Mouse (Mus musculus): Measurements from ENCODE around the gene Dgkz.

Dgkz gene

GRCm38 (mm10) chr2:91959544-91960410 lies 15.9 kb downstream of the Dgkz start:
- DNase-seq: peak; percentile 50 to 70

GRCm38 (mm10) chr2:91958701-91959457 lies 16.8 kb downstream of the Dgkz start:
- DNase-seq: peak; percentile 68 to 73

DNA sequence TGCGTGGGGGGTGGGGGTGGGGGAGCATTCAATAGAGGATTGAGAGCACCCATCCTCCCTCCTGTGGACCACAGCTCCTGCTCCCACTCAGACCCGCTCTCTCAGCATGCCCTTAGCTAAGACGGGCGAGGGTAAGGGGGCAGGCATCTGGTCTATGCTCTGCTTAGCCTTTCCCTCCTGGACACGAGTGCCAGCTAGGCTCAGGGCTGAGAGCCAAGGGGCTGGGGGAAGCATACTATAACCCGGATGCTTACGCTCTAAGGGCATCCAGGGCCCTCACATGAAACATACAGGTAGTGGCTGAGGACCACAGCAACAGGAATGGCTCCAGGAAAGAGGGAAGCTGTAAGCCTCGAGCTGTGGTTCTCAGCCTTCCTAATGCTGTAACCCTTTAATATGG lies 17.6 kb downstream of the Dgkz start:
- no peak for DNase-seq

GRCm38 (mm10) chr2:91957096-91957495 lies 18.6 kb downstream of the Dgkz start:
- DNase-seq: peak in 1 of 2 experiments; percentile 53

DNA sequence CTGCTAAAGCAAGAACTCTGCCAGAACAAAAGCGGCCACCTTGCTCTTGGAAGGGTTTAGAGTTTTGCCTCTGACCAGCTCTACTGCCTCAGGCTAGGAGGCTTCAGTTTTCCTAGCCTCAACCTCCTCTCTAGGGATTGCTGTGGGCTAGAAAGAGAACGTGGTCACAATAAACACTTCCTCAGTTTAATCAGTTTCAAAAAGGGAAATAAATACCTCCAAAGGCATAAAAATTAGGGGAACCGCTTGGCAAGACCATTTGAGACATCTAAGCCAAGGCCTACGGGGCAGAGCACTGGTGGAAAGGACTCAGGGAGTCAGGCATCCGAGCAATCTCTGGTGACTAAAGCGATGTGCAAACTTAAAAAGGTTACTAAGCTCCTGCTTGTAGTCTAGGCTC lies 19.8 kb downstream of the Dgkz start:
- DNase-seq: no peak

GRCm38 (mm10) chr2:91955121-91955591 lies 20.5 kb downstream of the Dgkz start:
- no peak for DNase-seq

GRCm38 (mm10) chr2:91953825-91954224 lies 21.8 kb downstream of the Dgkz start:
- peak; percentile 88 to 92 for DNase-seq

DNA sequence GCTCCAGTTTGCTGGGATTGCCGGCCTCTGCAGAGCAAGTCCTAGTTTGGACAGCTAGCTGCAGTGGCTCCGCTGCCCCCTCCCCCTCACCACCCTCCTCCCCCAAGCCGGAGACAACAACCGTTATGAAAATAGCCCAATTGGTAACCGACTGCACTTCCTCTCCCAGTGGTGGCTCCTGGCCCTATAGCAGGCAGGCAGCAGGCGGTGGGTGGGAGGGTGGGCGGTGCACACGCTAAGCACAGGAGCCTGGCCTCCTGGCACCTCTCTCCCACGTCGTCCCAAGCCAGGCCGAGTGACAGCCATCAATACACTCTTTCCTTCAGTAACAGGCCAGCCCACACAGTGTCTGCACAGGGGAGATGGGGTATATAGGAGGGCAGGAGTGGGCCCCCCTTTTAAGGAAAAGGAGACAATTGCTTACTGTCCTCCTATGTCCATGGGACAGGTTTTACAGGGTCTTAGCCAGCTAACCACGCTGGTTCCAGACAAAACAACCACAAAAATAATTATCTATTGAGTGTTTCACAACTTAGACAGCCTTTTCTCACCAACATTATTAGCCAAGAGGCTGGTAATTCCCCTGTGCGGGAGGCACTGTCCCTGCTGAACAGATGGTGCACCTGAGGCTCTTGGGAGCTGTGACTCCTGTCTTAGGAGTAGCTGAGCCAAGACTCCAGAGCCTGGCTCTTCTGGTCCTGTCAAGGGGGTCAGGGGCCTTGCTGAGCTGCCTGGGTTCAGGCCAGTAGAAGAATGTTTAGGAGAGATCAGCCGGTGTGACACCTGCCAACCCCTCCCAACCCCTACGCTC lies 25.2 kb downstream of the Dgkz start:
- DNase-seq: peak; percentile 49 to 75

DNA sequence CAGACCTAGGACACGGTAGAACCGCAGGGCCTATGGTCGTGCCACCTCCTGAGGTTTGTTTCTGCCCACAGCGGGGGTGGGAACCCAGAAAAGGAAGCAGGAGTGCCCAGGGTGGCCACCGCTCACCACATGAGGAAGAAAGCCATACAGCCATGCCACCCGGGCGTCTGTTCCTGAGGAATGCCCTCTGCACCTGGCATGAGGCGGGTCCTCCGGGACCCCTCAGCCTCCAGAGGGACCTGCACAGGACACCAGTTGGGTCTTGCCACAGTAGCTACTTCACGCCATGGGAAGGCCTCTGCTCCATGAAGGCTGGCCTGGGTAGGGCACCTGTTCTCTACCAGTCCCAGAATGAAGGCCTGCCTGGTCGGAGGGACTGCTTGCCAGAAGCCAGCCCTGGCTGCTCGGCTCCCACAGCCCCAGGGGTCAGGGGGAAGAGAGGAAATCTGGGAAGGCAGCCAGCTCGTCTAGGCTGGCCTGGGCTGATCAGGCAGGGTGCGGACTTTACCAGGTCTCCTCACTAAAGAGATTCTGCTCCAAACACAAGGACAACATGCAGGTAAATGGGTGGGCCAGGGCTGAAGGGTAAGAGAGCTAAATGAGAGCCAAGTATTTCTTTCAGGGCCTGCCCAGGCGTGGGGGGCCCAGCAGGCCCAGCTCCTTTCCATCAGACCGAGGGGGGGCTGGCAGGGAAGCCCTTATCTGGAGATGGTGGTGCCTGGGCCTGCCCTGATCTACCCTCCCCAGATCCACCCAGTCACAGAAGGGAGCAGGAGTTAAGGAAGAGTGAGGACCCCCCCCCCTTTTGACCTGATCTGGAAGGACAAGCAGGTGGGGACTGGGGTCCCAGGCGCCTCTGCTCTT lies 26.0 kb downstream of the Dgkz start:
- DNase-seq: peak; percentile 88 to 92

DNA sequence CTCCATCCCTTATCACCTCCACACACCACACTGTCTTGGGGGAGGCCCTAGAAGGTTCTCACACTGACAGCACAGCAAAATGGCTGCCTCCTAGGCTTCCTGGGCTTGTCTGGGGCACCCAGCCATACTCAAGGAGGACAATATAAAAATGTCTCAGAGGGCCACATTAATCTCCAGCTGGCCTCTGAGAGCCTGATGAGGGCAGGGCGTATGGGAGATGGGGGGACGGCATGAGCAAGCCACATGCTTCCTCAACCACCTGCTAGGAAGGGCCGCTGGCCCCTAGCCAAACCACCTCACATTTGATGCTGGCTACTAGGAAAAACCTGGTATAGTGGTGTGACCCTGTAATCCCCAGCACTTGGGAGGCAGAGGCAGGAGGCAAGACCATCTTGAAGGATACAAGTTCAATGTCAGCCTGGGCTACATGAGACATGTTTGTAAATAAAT lies 26.8 kb downstream of the Dgkz start:
- peak; percentile 28 to 41 for DNase-seq

GRCm38 (mm10) chr2:91948151-91948509 lies 27.5 kb downstream of the Dgkz start:
- DNase-seq: peak; percentile 54 to 70

DNA sequence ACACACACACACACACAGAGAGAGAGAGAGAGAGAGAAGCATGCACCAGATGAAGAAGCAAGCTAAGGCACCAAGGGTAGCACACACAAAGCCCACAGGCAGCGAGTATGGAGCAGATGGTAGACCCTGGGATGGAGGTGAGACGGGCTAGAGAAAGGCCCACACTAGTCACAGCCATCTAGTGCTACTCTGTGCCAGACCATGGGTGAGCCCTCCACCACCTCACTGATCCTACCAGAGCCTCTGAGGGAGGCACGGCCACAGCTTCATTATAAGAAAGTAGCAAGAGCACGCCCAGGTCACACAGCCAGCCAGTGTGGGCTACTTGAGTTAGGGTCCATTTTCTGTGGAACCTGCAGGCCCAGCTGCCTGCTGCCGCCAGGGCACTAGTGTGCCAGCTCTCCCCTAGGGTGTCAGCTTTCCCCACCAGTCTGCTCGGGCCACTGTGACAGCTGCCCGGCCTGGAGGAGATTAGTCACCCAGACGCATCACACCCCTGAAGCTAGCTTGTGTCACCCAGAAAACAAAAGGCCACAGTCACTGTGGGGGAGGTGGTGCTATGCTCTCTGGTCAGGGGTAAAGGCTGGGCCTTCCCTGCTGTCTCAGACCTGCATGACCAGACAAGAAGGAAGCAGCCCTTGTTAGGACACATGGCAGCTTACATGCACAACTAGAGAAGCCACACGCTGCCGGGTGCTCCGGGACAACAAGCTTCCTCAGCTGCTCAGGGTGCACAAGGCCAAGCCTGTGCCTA lies 28.1 kb downstream of the Dgkz start:
- no peak for DNase-seq

DNA sequence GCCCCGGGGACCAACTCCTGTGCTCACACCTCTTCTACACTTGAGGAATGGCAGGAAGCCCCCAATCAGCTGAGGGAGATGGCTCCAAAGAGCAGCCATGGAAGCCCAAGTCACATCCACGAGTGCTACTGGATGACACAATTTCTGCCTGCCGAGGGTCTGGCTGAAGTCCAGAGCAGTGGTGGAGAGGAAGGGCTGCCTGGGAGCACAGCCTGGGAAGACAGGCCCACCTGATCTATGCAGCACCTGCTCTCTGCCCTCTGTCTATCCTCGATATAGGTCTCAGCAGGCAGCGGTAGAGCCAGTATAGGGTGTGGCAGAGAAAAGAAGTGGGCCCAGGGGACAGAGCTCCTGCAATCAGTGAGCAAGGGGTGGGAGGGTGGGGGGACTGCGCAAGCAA lies 28.8 kb downstream of the Dgkz start:
- DNase-seq: peak in 1 of 2 experiments; percentile 57

GRCm38 (mm10) chr2:91945483-91945882 lies 30.2 kb downstream of the Dgkz start, which contains the start of gene Gm9821:
TSS of gene Gm9821 (plus strand) at chr2:91945703.
- no peak for DNase-seq

- DNase-seq: peak; percentile 80 to 81
Measured at GRCm38 (mm10) chr2:91944170-91944950, 31.3 kb downstream of the Dgkz start.

- DNase-seq: no peak
Measured at GRCm38 (mm10) chr2:91942356-91942755, 33.3 kb downstream of the Dgkz start.

DNA sequence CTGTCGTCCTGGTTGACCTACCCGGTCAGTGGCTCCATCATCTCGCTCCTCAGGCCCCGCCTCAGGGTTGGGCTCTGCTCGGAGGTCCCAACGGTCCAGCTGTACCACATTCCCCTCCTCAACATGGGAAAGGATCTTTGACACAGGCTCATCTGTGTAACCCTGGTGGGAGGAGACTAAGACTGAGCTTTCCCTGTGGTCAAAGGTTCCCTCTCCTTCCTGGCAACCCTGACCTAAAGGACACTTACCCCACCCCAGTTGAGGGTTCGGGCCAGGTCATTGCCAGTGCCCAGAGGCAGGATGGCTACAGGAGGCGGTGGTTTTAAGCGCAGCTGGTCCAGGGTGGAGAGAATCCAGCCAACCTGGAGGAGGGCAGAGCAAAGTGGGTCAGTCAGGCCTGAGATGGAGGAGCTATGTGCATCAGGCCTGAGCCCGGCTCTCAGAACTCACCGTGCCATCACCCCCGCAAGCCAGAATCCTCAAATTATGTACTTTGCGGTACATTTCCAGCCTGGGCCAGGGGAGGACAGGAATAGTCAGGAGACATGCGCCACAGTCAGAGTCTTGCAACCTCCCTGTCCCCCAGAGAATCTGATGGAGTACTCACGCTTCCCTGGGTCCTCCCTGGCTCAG lies 36.2 kb downstream of the Dgkz start:
- peak; percentile 56 to 86 for DNase-seq

GRCm38 (mm10) chr2:91936154-91936553 lies 39.5 kb downstream of the Dgkz start:
- no peak for DNase-seq

DNA sequence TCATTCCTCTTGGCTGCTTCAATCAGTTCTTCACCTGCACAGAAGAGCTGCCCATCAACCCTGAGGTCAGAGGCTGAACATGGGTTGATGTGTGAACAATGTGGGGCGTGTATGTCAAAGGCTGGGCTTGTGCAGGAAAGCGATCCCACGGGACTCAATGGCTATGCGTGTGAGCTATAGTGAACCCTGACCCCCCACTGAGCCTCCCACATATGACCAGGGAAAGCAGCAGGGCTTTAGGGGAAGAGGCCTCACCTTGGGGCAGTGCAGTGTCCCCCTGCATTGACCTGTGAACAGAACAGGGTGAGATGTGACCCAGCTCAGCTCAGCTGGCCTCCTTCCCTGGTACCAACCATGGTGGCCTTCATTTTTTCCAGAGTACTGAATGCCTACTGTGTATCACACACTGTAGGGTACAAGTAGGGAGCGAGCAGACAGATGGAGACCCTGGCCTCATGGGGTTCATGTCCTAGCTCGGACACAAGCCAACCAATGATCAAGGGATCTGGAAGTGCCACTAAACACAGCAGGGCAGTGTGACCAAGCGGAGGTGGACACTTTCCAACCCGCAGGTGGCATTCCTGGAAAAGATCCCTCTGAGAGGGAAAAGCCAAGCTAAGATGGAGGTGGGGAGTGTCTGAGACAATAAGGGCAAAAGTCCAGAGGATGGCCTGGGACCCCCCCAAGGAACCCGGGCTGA lies 40.7 kb downstream of the Dgkz start:
- DNase-seq: no peak

Measured in kidney, postnatal 25 days (tissue).